Mouse (Mus musculus) spleen, adult 2 months (tissue): ENCODE data around the gene Borcs8.

Experiments
- CTCF ChIP-seq: fragments of 200-500 bp; IDR thresholded peaks from 2 replicates; pipeline ENCODE4 v1.5.1; 2011; ENCODE audit warnings: mild to moderate bottlenecking, inconsistent platforms; ENCODE audit not compliant: insufficient read depth, insufficient read length, insufficient replicate concordance; ENCODE audit errors: extremely low read depth
- POLR2A ChIP-seq: fragments of 200-500 bp; IDR thresholded peaks from 2 replicates; pipeline ENCODE4 v1.6.1; 2011; ENCODE audit warnings: low read depth, low read length, inconsistent platforms

DNA sequence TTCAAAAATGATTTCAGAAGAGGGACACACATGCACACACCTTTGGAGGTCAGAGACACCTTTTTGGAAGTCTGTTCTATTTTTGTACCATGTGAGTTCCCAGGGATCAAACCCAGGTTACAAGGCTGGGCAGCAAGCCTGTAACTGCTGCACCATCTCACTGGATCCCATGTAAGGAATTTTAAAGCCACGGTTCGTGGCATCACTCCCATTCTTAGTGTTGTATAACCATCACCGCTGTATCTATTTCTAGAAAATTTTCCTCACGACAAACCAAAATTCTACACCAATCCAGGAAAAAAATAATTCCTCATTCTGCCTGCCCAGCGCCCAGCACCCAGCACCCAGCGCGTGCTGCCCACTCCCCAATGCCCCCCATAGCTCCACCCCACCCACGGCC is 40.0 kb upstream of the Borcs8 start:
- no peak for TF ChIP-seq CTCF
- TF ChIP-seq POLR2A: no peak
